Mouse (Mus musculus): ENCODE measurements around the gene Tmem184b.

- TF ChIP-seq CTCF (conservative IDR thresholded peaks at IDR 0.05 in 1 of 2, IDR thresholded peaks at IDR 0.05 in 1 of 2; ENCODE audit: low read depth in 2 of 2, low read length in 2 of 2) (no peak), EP300 (IDR thresholded peaks at IDR 0.05; ENCODE audit: low read length) (no peak), USF1 (IDR thresholded peaks at IDR 0.05; ENCODE audit: low read depth, low read length) (no peak), JUN (IDR thresholded peaks at IDR 0.05; ENCODE audit: insufficient read depth, low read depth, low read length) (no peak), POLR2A (IDR thresholded peaks at IDR 0.05; ENCODE audit: low read depth, low read length) (no peak), RAD21 (IDR thresholded peaks at IDR 0.05; ENCODE audit: low read depth, low read length) (no peak)
Measured at GRCm38 (mm10) chr15:79442961-79443518, 39.7 kb upstream of the Tmem184b start.
